ENCODE assay signal across 9 mouse cellular contexts in genomic region chr7:24964897-24965535, GRCm38 (mm10). TPM values are rescaled to one million over a fixed set of nuclear protein-coding genes. Genes with fewer than 3 reads are reported as not detected.
A peak's percentile ranks its signal among the peaks of the same experiment; 100 is the strongest.
DNase-seq lines count a peak whose midpoint lies in the region; ATAC-seq and TF ChIP-seq lines count a peak whose summit lies in the region.
"Had no signal": no experiment of that assay in that cellular context is flagged by ENCODE, and none has a peak within 500 bp of the region (broad histone marks: within the 10 kb centered on the region; RNA-seq: fewer than 3 reads in every experiment).

No protein-coding gene starts in this region.

- peaks cover 5 to 15% of the 10 kb centered on the region in 2 experiments for H3K4me1 ChIP-seq in CH12.LX (ENCODE audit: control insufficient read depth in 1 of 2, insufficient read depth in 2 of 2)
- no peaks in the 10 kb centered on the region for H3K4me1 ChIP-seq in heart, postnatal 0 days (ENCODE audit: control insufficient read depth, insufficient read depth)
- H3K4me1 ChIP-seq in lung, postnatal 0 days (ENCODE audit: insufficient read depth, low read depth, low read length) = no peaks in the 10 kb centered on the region

- peaks cover 5% of the 10 kb centered on the region for H3K27me3 ChIP-seq in CH12.LX (replicated peaks)
- H3K27me3 ChIP-seq in heart, postnatal 0 days (ENCODE audit: control insufficient read depth, insufficient read depth, low read length) = no peaks in the 10 kb centered on the region
- no peaks in the 10 kb centered on the region for H3K27me3 ChIP-seq in lung, postnatal 0 days (replicated peaks; ENCODE audit: insufficient read depth, low read length)

- TF ChIP-seq POLR2A in CH12.LX (IDR thresholded peaks at IDR 0.05; ENCODE audit: low read depth, low read length) = no peak

- H3K4me3 ChIP-seq in CH12.LX (replicated peaks in 1 of 3; ENCODE audit: low read depth in 2 of 3, low read length in 2 of 3, poor library complexity in 1 of 3) = no peak overlapping the region
- H3K4me3 ChIP-seq in heart, postnatal 0 days (ENCODE audit: low read depth, low read length) = no peak overlapping the region
- H3K4me3 ChIP-seq in lung, postnatal 0 days (ENCODE audit: low read depth, low read length) = no peak overlapping the region

- no peak overlapping the region for H3K4me2 ChIP-seq in CH12.LX (ENCODE audit: insufficient read depth, low read depth, poor library complexity, severe bottlenecking)
- H3K4me2 ChIP-seq in heart, postnatal 0 days (ENCODE audit: low read depth, low read length) = no peak overlapping the region
- H3K4me2 ChIP-seq in lung, postnatal 0 days (replicated peaks; ENCODE audit: low read depth, low read length) = no peak overlapping the region

- 10% methylated on average over 5 of the region's 5 CpGs for WGBS in heart, postnatal 0 days
- 3% methylated on average over 5 of the region's 5 CpGs for WGBS in lung, postnatal 0 days

- H3K79me2 ChIP-seq in CH12.LX (replicated peaks; ENCODE audit: control insufficient read depth, extremely low read depth, insufficient read depth, poor library complexity, severe bottlenecking) = no peaks in the 10 kb centered on the region

- DNase-seq in CH12.LX (ENCODE audit: extremely low read depth) = peak; percentile 82
- DNase-seq in adrenal gland, postnatal 14 days = peak; percentile 88
- peak; percentile 83 for DNase-seq in embryo, embryonic 9.5 days (ENCODE audit: extremely low spot score)
- peak; percentile 31 for DNase-seq in heart, postnatal 0 days (ENCODE audit: low spot score)
- peak; percentile 78 to 92 for DNase-seq in kidney, postnatal 36 days
- peak; percentile 73 for DNase-seq in lung, postnatal 0 days (ENCODE audit: low spot score)
- peak; percentile 84 for DNase-seq in retina, postnatal 7 days (ENCODE audit: low read depth, low spot score)
- peak; percentile 82 for DNase-seq in urinary bladder, postnatal 14 days (ENCODE audit: low spot score)

- no peak for TF ChIP-seq EP300 in CH12.LX (IDR thresholded peaks at IDR 0.05; ENCODE audit: low read length)
- no peak for TF ChIP-seq EP300 in heart, postnatal 0 days (IDR thresholded peaks at IDR 0.05; ENCODE audit: low read depth)
- no peak for TF ChIP-seq EP300 in lung, postnatal 0 days (IDR thresholded peaks at IDR 0.05)

- peak; percentile 62 to 80 for TF ChIP-seq CTCF in CH12.LX (conservative IDR thresholded peaks at IDR 0.05 in 1 of 2, IDR thresholded peaks at IDR 0.05 in 1 of 2; ENCODE audit: low read depth in 2 of 2, low read length in 2 of 2)
- peak; percentile 65 for TF ChIP-seq CTCF in heart, postnatal 0 days (IDR thresholded peaks at IDR 0.05; ENCODE audit: low read depth)
- peak; percentile 79 for TF ChIP-seq CTCF in lung, postnatal 0 days (IDR thresholded peaks at IDR 0.05)

- H3K36me3 ChIP-seq in CH12.LX (replicated peaks in 1 of 2; ENCODE audit: control insufficient read depth in 1 of 2, insufficient read depth in 1 of 2, low read length in 1 of 2) = peaks cover 0 to 11% of the 10 kb centered on the region in 2 experiments
- peaks cover 9% of the 10 kb centered on the region for H3K36me3 ChIP-seq in heart, postnatal 0 days (replicated peaks; ENCODE audit: control insufficient read depth, insufficient read depth, low read length)
- no peaks in the 10 kb centered on the region for H3K36me3 ChIP-seq in lung, postnatal 0 days (ENCODE audit: insufficient read depth, low read length)

- in situ Hi-C loops in CH12.LX (cut with MboI; ENCODE audit: low pct_ligation_motif_present, low pct_unique_long_range_greater_than_20kb, low sequenced_read_pairs) = loop anchor here (5.0 kb wide), 1 partner anchor 118 kb away; no protein-coding TSS in a partner anchor

- no peaks in the 10 kb centered on the region for H3K9me3 ChIP-seq in CH12.LX (replicated peaks; ENCODE audit: low read length)
- no peaks in the 10 kb centered on the region for H3K9me3 ChIP-seq in heart, postnatal 0 days (replicated peaks; ENCODE audit: control insufficient read depth, low read length)
- no peaks in the 10 kb centered on the region for H3K9me3 ChIP-seq in lung, postnatal 0 days (ENCODE audit: low read length)

- H3K9ac ChIP-seq in CH12.LX (ENCODE audit: insufficient read depth, low read depth) = no peak overlapping the region
- H3K9ac ChIP-seq in heart, postnatal 0 days (replicated peaks; ENCODE audit: low read depth, low read length) = no peak overlapping the region
- H3K9ac ChIP-seq in lung, postnatal 0 days (replicated peaks; ENCODE audit: low read depth) = no peak overlapping the region

- peak; percentile 66 for TF ChIP-seq RAD21 in CH12.LX (IDR thresholded peaks at IDR 0.05; ENCODE audit: low read depth, low read length)

- dilution Hi-C loops in CH12.LX (cut with MboI; ENCODE audit: extremely low pct_ligation_motif_present, extremely low pct_unique_long_range_greater_than_20kb, low sequenced_read_pairs) = no loop called here

- no peak overlapping the region for H3K27ac ChIP-seq in CH12.LX (ENCODE audit: insufficient read depth, low read depth)
- H3K27ac ChIP-seq in heart, postnatal 0 days (ENCODE audit: low read depth) = no peak overlapping the region
- no peak overlapping the region for H3K27ac ChIP-seq in lung, postnatal 0 days (ENCODE audit: low read length)

- no peak; the same call in 1 of the 2 replicates for ATAC-seq in heart, postnatal 0 days (ENCODE audit: insufficient read depth, low read depth)
- ATAC-seq in lung, postnatal 0 days = peak; percentile 78

TF ChIP-seq in CH12.LX, 34 proteins besides CTCF, POLR2A, EP300 and RAD21:
- no peak for TF ChIP-seq MEF2A (IDR thresholded peaks at IDR 0.05; ENCODE audit: borderline replicate concordance, low read depth, low read length)
- no peak for TF ChIP-seq MYC (IDR thresholded peaks at IDR 0.05; ENCODE audit: low read depth, low read length)
- no peak for TF ChIP-seq E2F4 (IDR thresholded peaks at IDR 0.05; ENCODE audit: insufficient replicate concordance, low read depth, low read length)
- TF ChIP-seq POLR2AphosphoS2 (IDR thresholded peaks at IDR 0.05; ENCODE audit: low read depth, low read length) = no peak
- no peak for TF ChIP-seq RCOR1 (conservative IDR thresholded peaks at IDR 0.05; ENCODE audit: low read depth, low read length)
- no peak for TF ChIP-seq GABPA (IDR thresholded peaks at IDR 0.05; ENCODE audit: insufficient replicate concordance, low read depth, low read length)
- peak; percentile 72 for TF ChIP-seq SMC3 (IDR thresholded peaks at IDR 0.05; ENCODE audit: low read depth, low read length)
- TF ChIP-seq MAFK (IDR thresholded peaks at IDR 0.05; ENCODE audit: insufficient replicate concordance, low read length) = no peak

RNA-seq across cellular contexts. Expression of gene Rabac1, which starts 7.5 kb away (rescaled TPM):
- total RNA-seq in CH12.LX (2012; rRNA removed) (89.0 and 135 TPM in 2 replicates), CH12.LX (2014; rRNA removed) (64.4 and 70.5 TPM in 2 replicates)
- polyA plus RNA-seq in CH12.LX (2012; ENCODE audit: insufficient read length, low read depth) = 37.3 and 44.6 TPM in 2 replicates
- 212 and 238 TPM in 2 replicates for total RNA-seq in adrenal gland, postnatal 14 days (2021)
- 609 and 633 TPM in 2 replicates for total RNA-seq in heart, postnatal 0 days (2014; rRNA removed; ENCODE audit: low replicate concordance)
- polyA plus RNA-seq in heart, postnatal 0 days (2015; fragmentation: Nextera tagmentation; extraction: Ambion mirVana) = 357 and 362 TPM in 2 replicates
- 488 and 561 TPM in 2 replicates for polyA plus RNA-seq in lung, postnatal 0 days (2015; fragmentation: Nextera tagmentation; extraction: Ambion mirVana)

RNA-seq across cellular contexts. Expression of gene Gm4881, which starts 20.7 kb away (rescaled TPM):
- not detected in 2 replicates for total RNA-seq in CH12.LX (2012; rRNA removed)
- not detected in 2 replicates for total RNA-seq in CH12.LX (2014; rRNA removed)
- not detected in 2 replicates for polyA plus RNA-seq in CH12.LX (2012; ENCODE audit: insufficient read length, low read depth)
- not detected in 2 replicates for total RNA-seq in adrenal gland, postnatal 14 days (2021)
- total RNA-seq in heart, postnatal 0 days (2014; rRNA removed; ENCODE audit: low replicate concordance) = not detected in 2 replicates
- not detected in 2 replicates for polyA plus RNA-seq in heart, postnatal 0 days (2015; fragmentation: Nextera tagmentation; extraction: Ambion mirVana)
- polyA plus RNA-seq in lung, postnatal 0 days (2015; fragmentation: Nextera tagmentation; extraction: Ambion mirVana) = not detected in 2 replicates
- polyA plus RNA-seq: gonadal fat pad, adult 2 months had no signal

RNA-seq across cellular contexts. Expression of gene Atp1a3, which starts 40.7 kb away (rescaled TPM):
- total RNA-seq in CH12.LX (2012; rRNA removed) = 0.08 and 0.17 TPM in 2 replicates
- total RNA-seq in CH12.LX (2014; rRNA removed) = not detected in 2 replicates
- polyA plus RNA-seq in CH12.LX (2012; ENCODE audit: insufficient read length, low read depth) = 0.15 and 0.24 TPM in 2 replicates
- 35.6 and 39.8 TPM in 2 replicates for total RNA-seq in adrenal gland, postnatal 14 days (2021)
- 0.04 TPM in 1 of 2 replicates, not detected in the other for total RNA-seq in heart, postnatal 0 days (2014; rRNA removed; ENCODE audit: low replicate concordance)
- polyA plus RNA-seq in heart, postnatal 0 days (2015; fragmentation: Nextera tagmentation; extraction: Ambion mirVana) = 0.12 and 0.30 TPM in 2 replicates
- 0.57 and 0.73 TPM in 2 replicates for polyA plus RNA-seq in lung, postnatal 0 days (2015; fragmentation: Nextera tagmentation; extraction: Ambion mirVana)

Comparison
In these comparisons a context has a peak if more than half of its experiments do, and no peak if none do; other contexts are left out.
1. DNase-seq: peak in every context shown above with its lines; median percentile 88 in adrenal gland, postnatal 14 days; 85 in kidney, postnatal 36 days; 84 in retina, postnatal 7 days; 83 in embryo, embryonic 9.5 days; 82 in CH12.LX; 82 in urinary bladder, postnatal 14 days; 73 in lung, postnatal 0 days; 31 in heart, postnatal 0 days.
2. RNA of gene Atp1a3, which starts 40.7 kb away (total RNA-seq): 35.6 to 39.8 TPM in adrenal gland, postnatal 14 days; 0.08 to 0.17 TPM in CH12.LX and 0.04 TPM in heart, postnatal 0 days; every median in the first group is over 10 times any median in the second.
3. Peak in every context shown above with its lines, with median percentiles within 50 percentile points of each other: CTCF ChIP-seq.